Mouse (Mus musculus): ENCODE measurements around the gene Zfp706.

DNA sequence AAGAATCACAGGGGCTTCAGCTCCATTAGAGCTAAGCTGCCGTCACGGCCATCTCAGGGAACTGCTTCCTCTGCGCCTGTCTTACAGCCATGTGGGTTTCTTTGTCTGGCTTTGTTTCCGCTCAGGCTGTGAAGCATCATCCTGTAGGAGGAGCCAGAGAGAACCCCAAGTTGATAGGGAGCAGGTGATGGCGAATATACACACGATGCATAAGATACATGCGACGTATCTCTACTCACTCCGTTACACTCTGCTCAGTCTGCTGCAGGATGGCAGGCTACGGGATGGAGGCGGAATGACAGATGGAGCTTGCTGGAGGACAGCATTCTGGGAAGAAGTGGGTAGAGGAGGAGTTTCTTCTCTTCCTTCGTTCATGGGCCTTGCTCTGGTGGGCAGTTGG, 37.9 kb upstream of the Zfp706 start:
- TF ChIP-seq CTCF (IDR thresholded peaks at IDR 0.05; ENCODE audit: low read depth) (no peak), EP300 (IDR thresholded peaks at IDR 0.05; ENCODE audit: low read depth) (no peak)

Data from heart, postnatal 0 days (tissue).